ENCODE assay signal across 22 mouse cellular contexts in genomic region chr6:31586127-31586526, GRCm38 (mm10). TPM values are rescaled to one million over a fixed set of nuclear protein-coding genes. Genes with fewer than 3 reads are reported as not detected.
A peak's percentile ranks its signal among the peaks of the same experiment; 100 is the strongest.
DNase-seq lines count a peak whose midpoint lies in the region; ATAC-seq and TF ChIP-seq lines count a peak whose summit lies in the region.
"Had no signal": no experiment of that assay in that cellular context is flagged by ENCODE, and none has a peak within 500 bp of the region (broad histone marks: within the 10 kb centered on the region; RNA-seq: fewer than 3 reads in every experiment).

No protein-coding gene starts in this region.

- peak overlapping the region; percentile 40 for H3K27ac ChIP-seq in gastrocnemius, adult 2 months
- H3K27ac ChIP-seq in liver, embryonic 11.5 days (ENCODE audit: low read depth, low read length) = peak overlapping the region; percentile 83
- peak overlapping the region; percentile 84 for H3K27ac ChIP-seq in liver, embryonic 15.5 days (replicated peaks)
- H3K27ac ChIP-seq: embryonic facial prominence, embryonic 15.5 days; forebrain, embryonic 12.5 days; heart, embryonic 13.5 days; hindbrain, embryonic 12.5 days had no signal

- intact Hi-C loops in gastrocnemius, adult 2 months (cut with DNase I) = no loop called here
- intact Hi-C loops in gastrocnemius, postnatal 14 days (cut with DNase I; ENCODE audit: low total_unique reads) = no loop called here

- 51% methylated on average over 2 of the region's 2 CpGs for WGBS in liver, embryonic 11.5 days
- WGBS in liver, embryonic 15.5 days (ENCODE audit: insufficient replicate concordance) = 16% methylated on average over 2 of the region's 2 CpGs

- no peaks in the 10 kb centered on the region for H3K9me3 ChIP-seq in liver, embryonic 11.5 days (ENCODE audit: control insufficient read depth, low read length)
- no peaks in the 10 kb centered on the region for H3K9me3 ChIP-seq in liver, embryonic 15.5 days (replicated peaks)
- H3K9me3 ChIP-seq: embryonic facial prominence, embryonic 15.5 days; forebrain, embryonic 12.5 days; heart, embryonic 13.5 days; hindbrain, embryonic 12.5 days had no signal

- no peak for TF ChIP-seq CTCF in gastrocnemius, adult 2 months (IDR thresholded peaks at IDR 0.05)

- no peaks in the 10 kb centered on the region for H3K36me3 ChIP-seq in liver, embryonic 11.5 days (ENCODE audit: control insufficient read depth, insufficient read depth, low read length)
- no peaks in the 10 kb centered on the region for H3K36me3 ChIP-seq in liver, embryonic 15.5 days (replicated peaks)
- H3K36me3 ChIP-seq: embryonic facial prominence, embryonic 15.5 days; forebrain, embryonic 12.5 days; heart, embryonic 13.5 days; hindbrain, embryonic 12.5 days had no signal

- H3K27me3 ChIP-seq in liver, embryonic 11.5 days (replicated peaks; ENCODE audit: control insufficient read depth, insufficient read depth, low read length) = no peaks in the 10 kb centered on the region
- H3K27me3 ChIP-seq in liver, embryonic 15.5 days = no peaks in the 10 kb centered on the region
- H3K27me3 ChIP-seq: embryonic facial prominence, embryonic 15.5 days; forebrain, embryonic 12.5 days; heart, embryonic 13.5 days; hindbrain, embryonic 12.5 days had no signal

- no peak for DNase-seq in gastrocnemius, adult 2 months
- DNase-seq in gastrocnemius, postnatal 14 days = no peak
- DNase-seq in liver, embryonic 11.5 days (ENCODE audit: low spot score) = no peak
- DNase-seq in liver = no peak
- DNase-seq in right cerebral cortex, postnatal 25 days = no peak
- DNase-seq in cerebellum, postnatal 36 days = no peak
- DNase-seq: adrenal gland, adult 2 months; adrenal gland, postnatal 25 days; cerebellum, adult 18-20 months; cerebellum, adult 9-11 months; heart, adult 18-20 months; heart, postnatal 36 days had no signal

- no peak overlapping the region for H3K4me3 ChIP-seq in gastrocnemius, adult 2 months
- H3K4me3 ChIP-seq in liver, embryonic 11.5 days (ENCODE audit: low read depth, low read length) = no peak overlapping the region
- no peak overlapping the region for H3K4me3 ChIP-seq in liver, embryonic 15.5 days (replicated peaks)
- H3K4me3 ChIP-seq: embryonic facial prominence, embryonic 15.5 days; erythroblast, embryonic 14.5 days; forebrain, embryonic 12.5 days; heart, embryonic 13.5 days; hindbrain, embryonic 12.5 days had no signal

- peak; percentile 65 for ATAC-seq in liver, embryonic 11.5 days (replicated peaks; ENCODE audit: low FRiP score)
- peak; percentile 45 for ATAC-seq in liver, embryonic 15.5 days (ENCODE audit: insufficient read depth)
- ATAC-seq in megakaryocyte-erythroid progenitor cell, adult 5-6 weeks (replicated peaks; ENCODE audit: low FRiP score, low TSS enrichment, poor library complexity, severe bottlenecking) = peak; percentile 41; the same call in 1 of the 2 replicates
- ATAC-seq: hindbrain, embryonic 16.5 days; inflammation-experienced regulatory T-cells, adult 6 months had no signal

- peaks cover 48% of the 10 kb centered on the region for H3K4me1 ChIP-seq in liver, embryonic 11.5 days (replicated peaks; ENCODE audit: control insufficient read depth, insufficient read depth, low read length)
- H3K4me1 ChIP-seq in liver, embryonic 15.5 days (replicated peaks) = peaks cover 65% of the 10 kb centered on the region
- H3K4me1 ChIP-seq: forebrain, embryonic 12.5 days; hindbrain, embryonic 12.5 days had no signal

- H3K4me2 ChIP-seq in liver, embryonic 11.5 days = peak overlapping the region; percentile 38
- H3K4me2 ChIP-seq in liver, embryonic 15.5 days = peak overlapping the region; percentile 27
- H3K4me2 ChIP-seq: embryonic facial prominence, embryonic 15.5 days; forebrain, embryonic 12.5 days; heart, embryonic 13.5 days; hindbrain, embryonic 12.5 days had no signal

- peak overlapping the region; percentile 45; the same call in 1 of the 2 replicates for H3K9ac ChIP-seq in liver, embryonic 11.5 days (ENCODE audit: low read depth, low read length)
- no peak overlapping the region for H3K9ac ChIP-seq in liver, embryonic 15.5 days
- H3K9ac ChIP-seq: embryonic facial prominence, embryonic 15.5 days; forebrain, embryonic 12.5 days; heart, embryonic 13.5 days; hindbrain, embryonic 12.5 days had no signal

RNA-seq across cellular contexts. Expression of gene Podxl, which starts 22.3 kb away (rescaled TPM):
- total RNA-seq in gastrocnemius, adult 2 months (2021) = 10 to 100 TPM; 22.0 to 31.9 TPM
- 10 to 100 TPM; 24.9 to 30.4 TPM for total RNA-seq in gastrocnemius, postnatal 14 days (2021)
- polyA plus RNA-seq in liver, embryonic 11.5 days (2014; fragmentation: Nextera tagmentation; extraction: Ambion mirVana) = 27.8 and 29.1 TPM in 2 replicates
- 5.1 and 5.8 TPM in 2 replicates for polyA plus RNA-seq in liver, embryonic 15.5 days (2015; fragmentation: Nextera tagmentation; extraction: Ambion mirVana)
- 0.92 and 1.8 TPM in 2 replicates for total RNA-seq in megakaryocyte-erythroid progenitor cell, adult 5-6 weeks (2014; fragmentation: Nextera tagmentation)
- total RNA-seq in megakaryocyte-erythroid progenitor cell, adult 5-6 weeks (2017) = 0.23 and 0.72 TPM in 2 replicates
- total RNA-seq: CH12.LX had no signal

Comparison
In these comparisons a context has a peak if more than half of its experiments do, and no peak if none do; other contexts are left out.
1. RNA of gene Podxl, which starts 22.3 kb away (total RNA-seq): 22.0 to 31.9 TPM in gastrocnemius, adult 2 months and 24.9 to 30.4 TPM in gastrocnemius, postnatal 14 days; 0.23 to 1.8 TPM in megakaryocyte-erythroid progenitor cell, adult 5-6 weeks; every median in the first group is over 4 times any median in the second.
2. Peak in every context shown above with its lines, with median percentiles within 50 percentile points of each other: H3K27ac ChIP-seq and ATAC-seq.